Mouse (Mus musculus) hindbrain, embryonic 12.5 days (tissue): ENCODE results near the gene 4933424G06Rik. TPM values are rescaled to one million over a fixed set of nuclear protein-coding genes. Genes with fewer than 3 reads are reported as not detected.
A peak's percentile ranks its signal among the peaks of the same experiment; 100 is the strongest.

Experiments used
- ATAC-seq: fragments of 200-750 bp; cut with Nextera tagmentation; 2 replicates; pipeline ENCODE4 v1.8.0; 2017; ENCODE audit warnings: moderate TSS enrichment; ENCODE audit not compliant: low FRiP score
- H3K27ac ChIP-seq: fragments of 300-500 bp; sonication (generic); 2 replicates; pipeline ENCODE4 v1.5.1; 2016; ENCODE audit warnings: mild to moderate bottlenecking
- H3K27me3 ChIP-seq: fragments of 300-500 bp; sonication (generic); 2 replicates; pipeline ENCODE4 v1.6.1; 2016; ENCODE audit warnings: mild to moderate bottlenecking
- H3K36me3 ChIP-seq: fragments of 300-500 bp; sonication (generic); 2 replicates; pipeline ENCODE4 v1.6.1; 2016; ENCODE audit warnings: mild to moderate bottlenecking
- H3K4me1 ChIP-seq: fragments of 300-500 bp; sonication (generic); 2 replicates; pipeline ENCODE4 v1.6.1; 2016
- H3K4me2 ChIP-seq: fragments of 300-500 bp; sonication (generic); replicated peaks from 2 replicates; pipeline ENCODE4 v1.6.1; 2016; ENCODE audit warnings: mild to moderate bottlenecking
- H3K4me3 ChIP-seq: fragments of 300-500 bp; sonication (generic); 2 replicates; pipeline ENCODE4 v1.5.1; 2016; ENCODE audit warnings: mild to moderate bottlenecking
- H3K9ac ChIP-seq: fragments of 300-500 bp; sonication (generic); 2 replicates; pipeline ENCODE4 v1.6.1; 2016; ENCODE audit warnings: mild to moderate bottlenecking, moderate library complexity
- H3K9me3 ChIP-seq: fragments of 300-500 bp; sonication (generic); replicated peaks from 2 replicates; pipeline ENCODE4 v1.6.1; 2016; ENCODE audit warnings: mild to moderate bottlenecking
- WGBS: fragments of 180-500 bp; shearing (Covaris S2); methylation state at CpG from one replicate; pipeline ENCODE4 v1.1.7; 2016; 5-methylcytosine and 5-hydroxymethylcytosine counted together
- polyA plus RNA-seq: library from polyadenylated mRNA; unstranded; fragments of >200 nt; fragmentation: Nextera tagmentation; extraction: Ambion mirVana; gene quantifications from 2 replicates; pipeline ENCODE4 v1.2.1, GENCODE M21; 2016

Gene 4933424G06Rik
- polyA plus RNA-seq, 1 experiment from 2014 or later, result not detected

GRCm38 (mm10) chr1:36760401-36760800 is 50.5 kb downstream of the 4933424G06Rik start:
- 80% methylated on average over 9 of the region's 9 CpGs for WGBS
- H3K36me3 ChIP-seq, result no peaks in the 10 kb centered on the region
- H3K4me1 ChIP-seq, result no peaks in the 10 kb centered on the region
- ATAC-seq, result no peak
- H3K9me3 ChIP-seq, result no peaks in the 10 kb centered on the region
- H3K27ac ChIP-seq, result no peak overlapping the region
- H3K4me2 ChIP-seq, result no peak overlapping the region
- H3K27me3 ChIP-seq, result no peaks in the 10 kb centered on the region
- H3K9ac ChIP-seq, result no peak overlapping the region
- no peak overlapping the region for H3K4me3 ChIP-seq

GRCm38 (mm10) chr1:36761061-36761460 is 51.1 kb downstream of the 4933424G06Rik start:
- Histone ChIP-seq H3K27me3 (no peaks in the 10 kb centered on the region), H3K9me3 (no peaks in the 10 kb centered on the region), H3K4me2 (no peak overlapping the region), H3K27ac (no peak overlapping the region), H3K36me3 (no peaks in the 10 kb centered on the region), H3K9ac (no peak overlapping the region), H3K4me1 (no peaks in the 10 kb centered on the region), H3K4me3 (no peak overlapping the region)
- 90% methylated on average over 8 of the region's 8 CpGs for WGBS
- ATAC-seq, result no peak

GRCm38 (mm10) chr1:36761568-36761967 is 51.6 kb downstream of the 4933424G06Rik start, which contains the start of gene Zap70:
Zap70 (plus strand) TSS chr1:36761798.
- 85% methylated on average over 11 of the region's 11 CpGs for WGBS
- Histone ChIP-seq H3K9ac (no peak within 1 kb of the TSS), H3K9me3 (no peaks in the 10 kb centered on the region), H3K36me3 (no peaks in the 10 kb centered on the region), H3K4me2 (no peak within 1 kb of the TSS), H3K27me3 (no peaks in the 10 kb centered on the region), H3K27ac (no peak within 1 kb of the TSS), H3K4me1 (no peaks in the 10 kb centered on the region), H3K4me3 (no peak within 1 kb of the TSS)
- no peak for ATAC-seq

- Histone ChIP-seq H3K27me3 (peaks cover 13% of the 10 kb centered on the region), H3K4me3 (no peak overlapping the region), H3K4me2 (no peak overlapping the region), H3K9me3 (no peaks in the 10 kb centered on the region), H3K36me3 (no peaks in the 10 kb centered on the region), H3K9ac (no peak overlapping the region), H3K4me1 (peaks cover 5% of the 10 kb centered on the region; the same call in 1 of the 2 replicates), H3K27ac (no peak overlapping the region)
- 68% methylated on average over 4 of the region's 4 CpGs for WGBS
- no peak for ATAC-seq
Measured at GRCm38 (mm10) chr1:36766431-36767205, 56.7 kb downstream of the 4933424G06Rik start.

- H3K4me1 ChIP-seq, result peaks cover 5% of the 10 kb centered on the region; the same call in 1 of the 2 replicates
- no peaks in the 10 kb centered on the region for H3K36me3 ChIP-seq
- H3K9ac ChIP-seq, result no peak overlapping the region
- H3K4me2 ChIP-seq, result no peak overlapping the region
- H3K4me3 ChIP-seq, result no peak overlapping the region
- ATAC-seq, result no peak
- no peak overlapping the region for H3K27ac ChIP-seq
- no peaks in the 10 kb centered on the region for H3K9me3 ChIP-seq
- peaks cover 17% of the 10 kb centered on the region for H3K27me3 ChIP-seq
- WGBS, result 53% methylated on average over 10 of the region's 10 CpGs
Measured at GRCm38 (mm10) chr1:36767321-36767720, 57.4 kb downstream of the 4933424G06Rik start.

- ATAC-seq, result no peak
Measured at GRCm38 (mm10) chr1:36768786-36769185, 58.8 kb downstream of the 4933424G06Rik start.

GRCm38 (mm10) chr1:36769951-36770350 is 60.0 kb downstream of the 4933424G06Rik start:
- Histone ChIP-seq H3K4me3 (no peak overlapping the region), H3K36me3 (no peaks in the 10 kb centered on the region), H3K27ac (no peak overlapping the region), H3K27me3 (peaks cover 17% of the 10 kb centered on the region), H3K4me2 (no peak overlapping the region), H3K9me3 (no peaks in the 10 kb centered on the region), H3K4me1 (peaks cover 5% of the 10 kb centered on the region; the same call in 1 of the 2 replicates), H3K9ac (no peak overlapping the region)
- WGBS, result 83% methylated on average over 1 of the region's 1 CpGs
- no peak for ATAC-seq

More at GRCm38 (mm10) chr1:36768786-36769185, 58.8 kb downstream of the 4933424G06Rik start:
- H3K36me3 ChIP-seq, result no peaks in the 10 kb centered on the region
- H3K9me3 ChIP-seq, result no peaks in the 10 kb centered on the region
- H3K9ac ChIP-seq, result no peak overlapping the region
- no peak overlapping the region for H3K4me3 ChIP-seq
- peaks cover 17% of the 10 kb centered on the region for H3K27me3 ChIP-seq
- H3K27ac ChIP-seq, result no peak overlapping the region
- WGBS, result 84% methylated on average over 5 of the region's 5 CpGs
- H3K4me1 ChIP-seq, result peaks cover 5% of the 10 kb centered on the region; the same call in 1 of the 2 replicates
- H3K4me2 ChIP-seq, result no peak overlapping the region

GRCm38 (mm10) chr1:36770998-36771397 is 61.0 kb downstream of the 4933424G06Rik start:
- ATAC-seq, result no peak
- Histone ChIP-seq H3K27me3 (peaks cover 17% of the 10 kb centered on the region), H3K9ac (no peak overlapping the region), H3K4me2 (peak overlapping the region; percentile 45), H3K36me3 (no peaks in the 10 kb centered on the region), H3K9me3 (no peaks in the 10 kb centered on the region), H3K4me3 (peak overlapping the region; percentile 18), H3K4me1 (peaks cover 5% of the 10 kb centered on the region; the same call in 1 of the 2 replicates), H3K27ac (no peak overlapping the region)
- WGBS, result 11% methylated on average over 27 of the region's 27 CpGs

GRCm38 (mm10) chr1:36772198-36772934 is 62.4 kb downstream of the 4933424G06Rik start:
- no peak for ATAC-seq
- WGBS, result 81% methylated on average over 9 of the region's 9 CpGs
- H3K27me3 ChIP-seq, result peaks cover 17% of the 10 kb centered on the region
- no peaks in the 10 kb centered on the region for H3K9me3 ChIP-seq
- no peak overlapping the region for H3K4me2 ChIP-seq
- no peaks in the 10 kb centered on the region for H3K36me3 ChIP-seq
- H3K4me3 ChIP-seq, result no peak overlapping the region
- no peak overlapping the region for H3K27ac ChIP-seq
- H3K4me1 ChIP-seq, result peaks cover 5% of the 10 kb centered on the region; the same call in 1 of the 2 replicates
- no peak overlapping the region for H3K9ac ChIP-seq

GRCm38 (mm10) chr1:36780793-36781192 is 70.8 kb downstream of the 4933424G06Rik start:
- Histone ChIP-seq H3K9me3 (no peaks in the 10 kb centered on the region), H3K4me3 (no peak overlapping the region), H3K36me3 (no peaks in the 10 kb centered on the region), H3K27ac (no peak overlapping the region), H3K4me1 (peaks cover 4% of the 10 kb centered on the region; the same call in 1 of the 2 replicates), H3K27me3 (no peaks in the 10 kb centered on the region; the same call in 1 of the 2 replicates), H3K9ac (no peak overlapping the region), H3K4me2 (no peak overlapping the region)
- 89% methylated on average over 13 of the region's 13 CpGs for WGBS
- ATAC-seq, result no peak

- no peak for ATAC-seq
- H3K4me3 ChIP-seq, result no peak overlapping the region
- H3K4me2 ChIP-seq, result no peak overlapping the region
- H3K27ac ChIP-seq, result no peak overlapping the region
- H3K9ac ChIP-seq, result no peak overlapping the region
- WGBS, result 78% methylated on average over 11 of the region's 11 CpGs
- H3K4me1 ChIP-seq, result peaks cover 4% of the 10 kb centered on the region; the same call in 1 of the 2 replicates
- no peaks in the 10 kb centered on the region; the same call in 1 of the 2 replicates for H3K27me3 ChIP-seq
- H3K9me3 ChIP-seq, result no peaks in the 10 kb centered on the region
- H3K36me3 ChIP-seq, result no peaks in the 10 kb centered on the region
Measured at GRCm38 (mm10) chr1:36782476-36782875, 72.5 kb downstream of the 4933424G06Rik start.
